Mouse (Mus musculus): Measurements from ENCODE around the gene Tlr3. TPM values are rescaled to one million over a fixed set of nuclear protein-coding genes. Genes with fewer than 3 reads are reported as not detected.

Gene Tlr3
- polyA plus RNA-seq, 1 experiment from 2014 or later = 1.0 TPM

Other genes with a start within 250 kb of the Tlr3 start
- gene F11, start 149.0 kb downstream of the Tlr3 start, polyA plus RNA-seq (2015; fragmentation: Nextera tagmentation; extraction: Ambion mirVana) = 0.07 TPM in 1 of 2 replicates, not detected in the other
- 0.04 TPM in 1 of 2 replicates, not detected in the other for gene Klkb1, start 116.2 kb downstream of the Tlr3 start, polyA plus RNA-seq (2015; fragmentation: Nextera tagmentation; extraction: Ambion mirVana)
- gene Gm45753, start 102.6 kb downstream of the Tlr3 start, polyA plus RNA-seq (2015; fragmentation: Nextera tagmentation; extraction: Ambion mirVana) = not detected in 2 replicates
- 1.9 and 2.3 TPM in 2 replicates for gene Cyp4v3, start 77.9 kb downstream of the Tlr3 start, polyA plus RNA-seq (2015; fragmentation: Nextera tagmentation; extraction: Ambion mirVana)
- 4.9 TPM in 2 replicates for gene Fam149a, start 28.8 kb downstream of the Tlr3 start, polyA plus RNA-seq (2015; fragmentation: Nextera tagmentation; extraction: Ambion mirVana)
- gene Sorbs2, start 96.7 kb upstream of the Tlr3 start, polyA plus RNA-seq (2015; fragmentation: Nextera tagmentation; extraction: Ambion mirVana) = 77.9 and 79.9 TPM in 2 replicates

Measured in midbrain, embryonic 13.5 days (tissue).